Mouse (Mus musculus) lung, embryonic 16.5 days (tissue): ENCODE measurements around the gene Btnl10. TPM values are rescaled to one million over a fixed set of nuclear protein-coding genes. Genes with fewer than 3 reads are reported as not detected.

ENCODE experiments used
- ATAC-seq: fragments of 200-750 bp; cut with Nextera tagmentation; 2 replicates; pipeline ENCODE4 v1.8.0; 2017; ENCODE audit warnings: low read depth, mild to moderate bottlenecking, moderate library complexity
- H3K27ac ChIP-seq: fragments of 300-500 bp; sonication (generic); 2 replicates; pipeline ENCODE4 v1.5.1; 2014; ENCODE audit warnings: mild to moderate bottlenecking, control low read depth, low read length
- H3K27me3 ChIP-seq: fragments of 300-500 bp; sonication (generic); 2 replicates; pipeline ENCODE4 v1.6.1; 2014; ENCODE audit warnings: low read depth, low read length, mixed read lengths; ENCODE audit not compliant: control insufficient read depth, insufficient read depth
- H3K36me3 ChIP-seq: fragments of 300-500 bp; sonication (generic); 2 replicates; pipeline ENCODE4 v1.6.1; 2014; ENCODE audit warnings: low read length; ENCODE audit not compliant: control insufficient read depth, insufficient read depth
- H3K4me1 ChIP-seq: fragments of 300-500 bp; sonication (generic); replicated peaks from 2 replicates; pipeline ENCODE4 v1.6.1; 2014; ENCODE audit warnings: low read length, mixed read lengths; ENCODE audit not compliant: control insufficient read depth, insufficient read depth
- H3K4me2 ChIP-seq: fragments of 300-500 bp; sonication (generic); 2 replicates; pipeline ENCODE4 v1.6.1; 2014; ENCODE audit warnings: low read depth, low read length, control low read depth
- H3K4me3 ChIP-seq: fragments of 300-500 bp; sonication (generic); 2 replicates; pipeline ENCODE4 v1.5.1; 2014; ENCODE audit warnings: mild to moderate bottlenecking, low read length, control low read depth
- H3K9ac ChIP-seq: fragments of 300-500 bp; sonication (generic); 2 replicates; pipeline ENCODE4 v1.6.1; 2014; ENCODE audit warnings: low read length, control low read depth
- H3K9me3 ChIP-seq: fragments of 300-500 bp; sonication (generic); 2 replicates; pipeline ENCODE4 v1.6.1; 2016; ENCODE audit warnings: low read length; ENCODE audit not compliant: control insufficient read depth
- WGBS: fragments of 180-500 bp; shearing (Covaris S2); extraction: QIAGEN DNeasy Blood & Tissue Kit; methylation state at CpG from one replicate; pipeline ENCODE4 v1.1.7; 2014; 5-methylcytosine and 5-hydroxymethylcytosine counted together
- microRNA-seq: library from miRNA; unstranded; fragments of <30 nt; microRNA quantifications from one replicate; pipeline ENCODE4, GENCODE M21; 2016
- polyA plus RNA-seq: library from polyadenylated mRNA; unstranded; fragments of >200 nt; fragmentation: Nextera tagmentation; extraction: Ambion mirVana; gene quantifications from 2 replicates; pipeline ENCODE4 v1.2.1, GENCODE M21; 2015

Btnl10 gene
- polyA plus RNA-seq, 1 experiment from 2014 or later, result 0.08 TPM

DNA sequence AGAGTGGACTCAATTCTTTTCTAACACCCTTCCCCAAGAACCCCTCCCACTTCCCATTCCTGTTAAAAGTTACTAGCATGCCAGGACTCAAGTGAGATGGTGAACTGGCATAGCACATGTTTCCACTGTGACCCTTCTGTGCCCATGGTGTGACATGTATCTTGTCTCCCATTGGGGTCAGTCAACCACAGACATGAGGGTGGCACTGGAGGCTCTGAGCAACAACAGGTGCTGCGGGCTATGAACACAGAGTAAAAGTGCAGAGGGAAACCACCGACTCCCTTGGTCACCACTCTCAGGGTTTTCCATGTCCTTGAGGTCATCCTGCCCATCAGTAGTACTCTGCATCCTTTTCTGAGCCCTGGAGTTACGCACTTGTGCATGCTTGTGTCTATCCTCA lies 54.1 kb downstream of the Btnl10 start:
- H3K27ac ChIP-seq, result no peak overlapping the region
- WGBS, result 93% methylated on average over 3 of the region's 3 CpGs
- H3K4me3 ChIP-seq, result no peak overlapping the region
- H3K36me3 ChIP-seq, result no peaks in the 10 kb centered on the region
- H3K9me3 ChIP-seq, result no peaks in the 10 kb centered on the region
- peaks cover 9% of the 10 kb centered on the region for H3K4me1 ChIP-seq
- H3K4me2 ChIP-seq, result no peak overlapping the region
- ATAC-seq, result no peak
- no peaks in the 10 kb centered on the region for H3K27me3 ChIP-seq
- no peak overlapping the region for H3K9ac ChIP-seq

DNA sequence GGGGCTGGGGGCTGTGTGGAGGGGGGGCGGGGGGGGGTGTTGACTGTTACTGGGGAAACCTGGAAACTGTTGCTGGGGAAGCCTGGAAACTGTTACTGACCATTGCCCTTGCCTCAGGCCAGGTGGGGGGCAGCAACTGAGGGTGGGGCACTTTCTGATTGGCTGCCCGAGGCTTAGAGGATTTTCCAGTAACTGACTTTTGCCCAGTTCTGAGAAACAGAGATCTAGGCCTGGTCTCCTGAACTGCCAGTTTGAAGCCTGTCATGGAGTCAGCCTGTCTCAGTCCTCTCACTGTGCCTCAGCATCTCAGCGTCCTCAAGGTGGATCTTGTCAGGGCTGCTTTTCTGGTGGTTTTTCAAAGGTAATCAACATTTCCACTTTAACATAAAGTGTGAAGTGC lies 56.7 kb downstream of the Btnl10 start:
- no peak overlapping the region for H3K4me3 ChIP-seq
- H3K9me3 ChIP-seq, result no peaks in the 10 kb centered on the region
- H3K9ac ChIP-seq, result no peak overlapping the region
- peaks cover 15% of the 10 kb centered on the region for H3K4me1 ChIP-seq
- no peak overlapping the region for H3K27ac ChIP-seq
- no peak overlapping the region for H3K4me2 ChIP-seq
- 88% methylated on average over 3 of the region's 3 CpGs for WGBS
- H3K36me3 ChIP-seq, result no peaks in the 10 kb centered on the region
- H3K27me3 ChIP-seq, result no peaks in the 10 kb centered on the region
- no peak for ATAC-seq

Small RNA genes within 50 kb of the gene (microRNA-seq; reads per million reads assigned to microRNA genes)
- gene Gm44313, result not detected

Other genes with a start within 250 kb of the Btnl10 start
- not detected in 2 replicates for gene Olfr320, start 236.8 kb upstream of the Btnl10 start, polyA plus RNA-seq
- not detected in 2 replicates for gene Olfr319, start 218.7 kb upstream of the Btnl10 start, polyA plus RNA-seq
- not detected in 2 replicates for gene Olfr318, start 193.9 kb upstream of the Btnl10 start, polyA plus RNA-seq
- gene Olfr317, start 178.7 kb upstream of the Btnl10 start, polyA plus RNA-seq, result not detected in 2 replicates
- gene Olfr316, start 165.2 kb upstream of the Btnl10 start, polyA plus RNA-seq, result not detected in 2 replicates
- not detected in 2 replicates for gene Olfr315, start 144.7 kb upstream of the Btnl10 start, polyA plus RNA-seq
- not detected in 2 replicates for gene Olfr314, start 135.0 kb upstream of the Btnl10 start, polyA plus RNA-seq
- 11.9 and 15.8 TPM in 2 replicates for gene Fam183b, start 115.9 kb upstream of the Btnl10 start, polyA plus RNA-seq
- gene Olfr313, start 102.9 kb upstream of the Btnl10 start, polyA plus RNA-seq, result not detected in 2 replicates
- 0.08 TPM in 1 of 2 replicates, not detected in the other for gene Olfr312, start 88.7 kb upstream of the Btnl10 start, polyA plus RNA-seq
- gene Olfr311, start 78.7 kb upstream of the Btnl10 start, polyA plus RNA-seq, result not detected in 2 replicates
- gene Gm12258, start 70.8 kb upstream of the Btnl10 start, polyA plus RNA-seq, result 8.0 and 9.0 TPM in 2 replicates
- gene 2810021J22Rik, start 50.7 kb upstream of the Btnl10 start, polyA plus RNA-seq, result 6.9 and 7.1 TPM in 2 replicates
- 4.7 and 6.2 TPM in 2 replicates for gene Zfp39, start 13.7 kb upstream of the Btnl10 start, polyA plus RNA-seq
- 150 and 161 TPM in 2 replicates for gene Rnf187, start 21.0 kb downstream of the Btnl10 start, polyA plus RNA-seq
- 24.0 and 28.3 TPM in 2 replicates for gene Hist3h2ba, start 31.0 kb downstream of the Btnl10 start, polyA plus RNA-seq
- gene Hist3h2a, start 36.8 kb downstream of the Btnl10 start, polyA plus RNA-seq, result 21.8 and 23.3 TPM in 2 replicates
- 0.41 and 0.65 TPM in 2 replicates for gene Trim17, start 36.8 kb downstream of the Btnl10 start, polyA plus RNA-seq
- gene Trim11, start 60.2 kb downstream of the Btnl10 start, polyA plus RNA-seq, result 21.9 and 23.2 TPM in 2 replicates
- 1.9 and 3.0 TPM in 2 replicates for gene Obscn, start 218.5 kb downstream of the Btnl10 start, polyA plus RNA-seq
- 4.6 and 4.8 TPM in 2 replicates for gene Iba57, start 245.8 kb downstream of the Btnl10 start, polyA plus RNA-seq